Mouse (Mus musculus): ENCODE results near the gene Erc2. TPM values are rescaled to one million over a fixed set of nuclear protein-coding genes. Genes with fewer than 3 reads are reported as not detected.

Gene Erc2
- polyA plus RNA-seq (2012; rRNA removed; ENCODE audit: low replicate concordance) = 0.28 TPM in 1 of 2 replicates, not detected in the other

DNA sequence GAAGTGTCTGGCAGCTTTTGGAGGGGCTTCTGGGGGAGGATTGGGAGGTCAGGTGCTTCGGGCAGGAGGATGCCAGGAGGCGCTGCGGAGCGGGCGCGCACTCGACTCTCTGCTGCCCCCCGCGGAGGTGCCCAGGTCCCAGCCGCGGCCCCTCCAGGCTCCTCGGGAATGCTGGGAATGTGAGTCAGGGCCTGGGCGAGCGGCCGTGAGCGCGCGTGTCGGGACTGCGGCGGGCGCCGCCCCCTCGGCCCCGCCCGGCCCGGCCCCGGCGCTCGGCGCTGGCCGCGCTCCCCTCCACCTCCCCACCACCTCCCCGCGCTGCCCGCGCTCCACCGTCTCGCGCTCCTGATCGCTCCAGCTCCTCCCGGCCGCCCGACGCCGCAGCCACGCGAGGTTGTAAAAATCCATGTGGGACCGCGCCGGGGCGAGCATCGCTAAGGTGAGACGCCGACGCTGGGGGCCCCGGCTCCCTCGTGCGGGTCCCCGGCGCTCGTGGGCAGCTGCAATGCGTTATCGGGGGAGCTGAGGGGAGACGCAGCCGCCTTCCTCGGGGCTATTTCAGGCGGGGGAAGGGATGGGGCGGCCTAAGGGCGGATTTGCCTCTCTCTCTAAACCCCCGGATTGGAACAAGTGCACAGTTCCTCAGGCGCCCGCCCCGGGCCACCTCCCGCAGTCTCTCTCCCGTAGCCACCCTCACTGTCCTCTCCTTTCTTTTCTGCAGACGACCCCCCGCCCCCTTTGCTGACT is at the start of gene Erc2:
Gene Erc2 (plus strand): TSS at position 253 of the 747 bp plus-strand sequence.

DNA sequence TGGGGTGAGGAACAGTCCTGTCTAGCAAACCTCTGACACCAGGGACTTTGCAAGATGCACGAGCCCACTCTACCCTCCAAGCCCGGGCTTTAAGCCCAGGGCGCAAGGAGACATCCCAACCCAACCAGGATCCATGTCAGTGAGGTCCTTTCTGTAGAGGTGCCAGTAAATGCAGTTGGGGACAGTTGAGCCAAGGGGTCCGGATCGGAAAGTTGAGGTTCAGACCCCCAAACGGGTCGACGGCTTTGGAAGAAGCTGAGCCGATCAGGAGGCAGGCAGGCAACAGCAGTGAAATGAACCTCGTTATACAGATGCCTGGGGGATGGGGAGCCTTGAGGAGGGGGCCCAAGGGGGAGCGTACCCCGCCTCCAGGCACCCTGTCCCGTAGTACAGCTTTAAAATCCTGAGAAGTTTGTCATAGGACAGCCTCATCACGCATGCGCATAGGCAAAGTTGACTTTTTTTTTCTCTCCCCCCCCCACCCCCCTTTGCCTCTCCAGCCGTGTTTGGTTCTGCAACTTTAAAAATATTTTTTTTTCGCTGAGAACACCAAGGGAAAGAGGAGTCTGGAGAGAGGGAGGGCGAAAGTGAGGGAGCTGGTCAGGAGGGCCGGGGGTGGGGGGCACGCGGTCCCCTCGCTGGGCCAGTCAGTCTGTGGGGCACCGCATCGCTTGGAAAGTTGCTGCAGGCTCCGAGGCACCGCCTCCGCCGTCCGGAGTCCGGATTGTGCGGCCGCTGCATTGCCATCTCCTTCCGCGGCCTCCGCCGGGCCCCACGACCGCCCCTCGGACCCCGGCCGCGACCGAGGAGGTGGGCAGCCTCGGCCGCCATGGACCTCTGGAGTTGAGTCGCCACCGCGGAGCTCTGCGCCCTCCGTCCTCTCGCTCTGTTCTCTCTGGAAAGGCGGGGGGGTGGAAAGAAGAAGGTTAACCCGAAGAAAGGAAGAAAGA is 882.1 kb downstream of the Erc2 start, which contains the start of gene Wnt5a:
Gene Wnt5a (plus strand): TSS at position 650 of the 950 bp plus-strand sequence.

Other genes starting within 250 kb of the Erc2 start
- gene Fam208a, start 193.6 kb upstream of the Erc2 start, polyA plus RNA-seq (2012; rRNA removed; ENCODE audit: low replicate concordance) = 0.70 and 0.84 TPM in 2 replicates
- gene Ccdc66, start 114.0 kb upstream of the Erc2 start, polyA plus RNA-seq (2012; rRNA removed; ENCODE audit: low replicate concordance) = 0.11 and 0.21 TPM in 2 replicates

Data from duodenum, adult 2 months (tissue).